Mouse (Mus musculus): ENCODE results near the gene Ttc23.
A peak's percentile ranks its signal among the peaks of the same experiment; 100 is the strongest.

Ttc23 gene

DNA sequence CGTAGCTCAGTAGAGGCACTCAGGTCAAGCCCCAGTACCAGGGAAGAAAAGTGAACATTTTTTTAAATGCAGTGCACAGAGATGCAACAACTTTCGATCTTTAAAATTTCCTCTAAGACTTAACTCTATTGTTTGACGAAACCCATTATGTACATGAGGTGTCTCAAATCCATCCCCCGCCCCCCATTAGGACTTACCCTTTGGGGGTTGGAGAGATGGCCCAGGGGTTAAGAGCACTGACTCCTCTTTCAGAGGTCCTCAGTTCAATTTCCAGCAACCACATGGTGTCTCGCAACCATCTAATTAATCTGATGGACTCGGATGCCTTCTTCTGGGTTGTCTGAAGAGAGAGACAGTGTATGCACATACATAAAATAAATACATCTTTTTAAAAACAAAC, 1.1 kb upstream of the Ttc23 start:
- DNase-seq: no peak

DNA sequence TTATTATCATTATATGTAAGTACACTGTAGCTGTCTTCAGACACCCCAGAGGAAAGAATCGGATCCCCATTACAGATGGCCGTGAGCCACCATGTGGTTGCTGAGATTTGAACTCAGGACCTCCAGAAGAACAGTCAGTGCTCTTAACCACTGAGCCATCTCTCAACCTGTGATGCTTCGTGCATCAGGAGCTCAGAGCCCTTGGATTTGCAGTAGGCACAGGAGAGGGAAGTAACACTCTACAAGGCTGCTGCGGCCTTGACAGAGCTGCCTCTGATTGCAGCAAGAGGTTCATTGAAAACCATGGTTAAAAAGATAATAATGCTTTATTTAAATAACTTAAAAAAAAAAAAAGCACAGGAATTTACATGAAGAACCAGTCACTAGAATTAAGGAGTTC, 1.2 kb downstream of the Ttc23 start:
- no peak for DNase-seq

DNA sequence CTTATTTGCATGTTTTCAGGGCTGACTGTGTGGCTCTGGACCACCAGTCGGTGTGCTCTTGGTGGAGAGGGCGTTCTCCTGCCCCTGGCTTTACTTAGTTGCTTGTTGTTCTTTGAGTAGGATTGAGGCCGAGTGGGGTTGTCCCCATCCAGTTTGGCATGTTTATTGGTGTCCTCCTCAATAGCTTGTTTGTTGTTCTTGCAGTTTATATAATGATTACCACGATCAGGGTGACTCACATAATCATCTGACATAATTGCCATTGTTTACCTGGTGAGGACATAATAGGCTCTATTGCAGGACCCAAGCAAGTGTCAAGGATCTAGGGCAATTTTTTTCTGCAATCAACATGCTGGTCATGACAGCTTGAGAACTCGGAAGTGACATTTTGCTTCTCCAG, 5.0 kb downstream of the Ttc23 start:
- DNase-seq: no peak

DNA sequence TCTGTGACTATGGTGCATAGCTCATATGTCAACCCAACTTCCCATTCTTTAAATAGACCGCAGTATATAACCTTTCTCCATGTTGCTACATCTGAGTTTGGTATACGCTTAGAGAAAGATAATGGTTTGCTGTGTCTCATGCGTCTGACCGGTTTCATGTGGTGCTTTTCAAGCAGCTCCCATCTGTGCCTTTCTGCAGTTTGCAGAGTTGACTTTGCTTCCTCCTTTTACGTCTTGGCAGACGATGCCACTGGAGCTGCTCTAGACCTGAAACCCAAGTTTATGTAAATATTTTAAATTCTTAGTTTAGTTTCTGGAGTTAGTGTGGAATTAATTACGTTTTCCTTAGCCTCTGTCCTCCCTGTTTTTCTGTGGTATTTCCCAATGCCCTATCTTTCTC, 7.5 kb downstream of the Ttc23 start:
- DNase-seq: no peak

DNA sequence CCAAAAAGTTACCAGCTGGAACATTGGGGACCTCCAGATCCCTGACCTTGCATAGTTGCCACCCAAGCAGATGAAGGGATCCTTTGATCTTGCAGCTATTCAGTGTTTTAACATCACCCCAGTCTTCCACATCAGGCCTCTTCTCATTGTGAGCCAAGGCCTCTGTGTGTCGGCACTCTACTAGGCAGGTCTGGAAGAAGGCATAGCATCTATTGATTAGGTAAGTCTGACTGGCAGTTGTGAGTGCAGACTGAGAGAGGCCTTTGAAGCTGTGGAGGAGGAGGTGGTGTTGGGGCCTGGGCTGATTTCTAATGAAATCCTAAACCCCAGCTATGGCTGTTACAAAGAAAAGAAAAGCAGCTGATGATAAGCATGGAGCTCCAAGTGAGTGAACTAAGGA, 8.0 kb downstream of the Ttc23 start:
- DNase-seq: no peak

DNA sequence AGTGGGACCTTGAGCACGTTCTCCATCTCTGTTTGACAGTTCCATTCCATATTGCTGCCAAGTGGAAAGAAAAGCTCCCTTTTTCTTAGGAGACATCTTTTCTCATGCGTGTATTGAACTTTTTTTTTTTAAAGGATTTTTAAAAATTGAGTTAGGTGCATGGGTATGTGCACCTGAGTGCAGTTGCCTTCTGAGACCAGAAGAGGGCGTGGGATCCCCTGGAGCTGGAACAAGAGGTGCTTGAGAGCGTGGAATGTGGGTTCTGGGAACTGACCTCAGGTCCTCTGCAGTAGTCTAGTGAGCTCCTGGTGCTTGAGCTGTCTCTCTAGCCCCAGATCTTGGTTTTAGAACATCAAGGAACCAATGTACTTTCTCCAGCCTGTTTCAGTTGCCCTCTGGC, 10.9 kb downstream of the Ttc23 start:
- no peak for DNase-seq

DNA sequence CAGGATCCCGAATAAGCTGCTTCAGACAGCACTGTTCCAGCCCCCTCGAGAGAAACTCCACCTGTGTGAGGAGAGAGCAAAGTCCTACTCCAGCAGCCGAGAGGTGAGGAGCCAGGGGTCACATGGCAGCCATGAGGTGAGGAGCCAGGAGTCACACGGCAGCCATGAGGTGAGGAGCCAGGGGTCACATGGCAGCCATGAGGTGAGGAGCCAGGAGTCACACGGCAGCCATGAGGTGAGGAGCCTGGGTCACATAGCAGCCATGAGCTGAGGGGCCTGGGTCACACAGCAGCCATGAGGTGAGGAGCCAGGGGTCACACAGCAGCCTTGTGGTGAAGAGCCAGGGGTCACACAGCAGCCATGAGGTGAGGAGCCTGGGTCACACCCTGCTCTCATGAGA, 15.2 kb downstream of the Ttc23 start:
- DNase-seq: no peak

DNA sequence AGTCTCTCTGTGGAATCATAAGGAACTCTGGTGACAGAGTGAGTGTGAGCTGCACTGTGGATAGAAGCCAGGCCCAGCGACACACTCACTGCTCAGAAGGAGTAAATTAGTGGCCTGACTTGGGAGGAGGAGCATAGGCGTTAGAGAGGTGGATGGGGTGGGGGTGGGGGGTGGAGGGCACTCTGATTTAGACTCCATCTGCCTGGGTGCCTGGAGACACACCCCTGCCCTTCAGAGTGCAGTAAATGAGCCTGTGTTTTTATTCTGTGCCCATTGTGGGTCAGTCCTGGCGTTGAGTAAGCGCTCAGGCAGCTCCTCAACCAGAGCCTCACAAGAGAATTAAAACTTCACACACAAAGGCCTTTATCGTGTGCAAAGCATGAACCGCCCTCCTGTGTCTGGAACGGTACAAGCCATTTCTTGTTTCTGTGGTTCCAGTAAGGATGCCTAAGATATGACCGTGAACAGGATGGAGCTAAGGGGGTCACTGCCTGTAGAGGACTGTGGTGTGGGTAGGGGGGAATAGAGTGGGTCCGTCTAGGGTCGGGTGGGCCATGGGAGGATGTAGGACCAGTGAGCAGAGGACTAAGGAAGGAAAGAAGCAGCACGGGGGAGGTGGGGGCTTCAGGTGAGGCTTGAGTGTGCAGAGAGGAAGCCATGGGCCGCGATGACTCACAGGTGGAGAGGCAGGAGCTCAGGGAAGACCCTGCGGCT, 16.9 kb downstream of the Ttc23 start:
- DNase-seq: no peak

DNA sequence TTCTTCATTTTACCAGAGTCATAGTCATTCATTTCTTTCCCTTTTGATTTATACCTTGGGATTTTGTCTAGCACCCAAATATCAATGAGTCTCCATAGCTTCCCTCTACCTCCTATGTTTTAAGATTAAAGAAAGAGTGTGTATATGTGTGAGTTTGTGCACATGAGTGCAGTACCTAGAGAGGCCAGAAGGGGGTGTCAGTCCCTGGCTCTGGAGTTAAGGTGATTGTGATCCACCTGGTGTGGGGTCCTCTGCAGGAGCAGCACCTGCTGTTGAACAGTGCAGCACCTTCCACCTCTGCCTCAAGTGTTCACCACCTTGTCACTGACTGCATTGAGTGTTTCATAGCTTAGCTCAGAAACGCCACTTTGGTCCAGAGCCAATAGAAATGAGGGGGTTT, 23.8 kb downstream of the Ttc23 start:
- no peak for DNase-seq

DNA sequence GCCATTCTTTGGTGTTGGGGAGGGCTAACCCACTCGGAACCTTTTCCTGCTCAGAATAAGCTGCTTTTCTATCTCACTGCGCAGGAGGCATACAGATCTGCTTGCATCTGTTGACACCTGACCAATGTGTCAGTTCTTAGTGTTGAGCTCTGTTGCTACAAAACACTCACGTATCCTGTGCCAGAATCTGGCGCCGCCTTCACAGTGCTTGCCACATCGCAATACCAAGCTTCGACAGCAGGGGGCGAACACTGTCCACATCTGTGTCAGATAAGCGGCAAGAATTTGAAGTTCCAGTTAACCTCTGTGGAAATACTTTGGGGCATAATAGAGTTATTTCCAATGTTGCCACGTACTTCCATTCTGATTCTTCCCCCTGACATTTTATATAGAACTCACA, 25.4 kb downstream of the Ttc23 start:
- peak; percentile 88 for DNase-seq

DNA sequence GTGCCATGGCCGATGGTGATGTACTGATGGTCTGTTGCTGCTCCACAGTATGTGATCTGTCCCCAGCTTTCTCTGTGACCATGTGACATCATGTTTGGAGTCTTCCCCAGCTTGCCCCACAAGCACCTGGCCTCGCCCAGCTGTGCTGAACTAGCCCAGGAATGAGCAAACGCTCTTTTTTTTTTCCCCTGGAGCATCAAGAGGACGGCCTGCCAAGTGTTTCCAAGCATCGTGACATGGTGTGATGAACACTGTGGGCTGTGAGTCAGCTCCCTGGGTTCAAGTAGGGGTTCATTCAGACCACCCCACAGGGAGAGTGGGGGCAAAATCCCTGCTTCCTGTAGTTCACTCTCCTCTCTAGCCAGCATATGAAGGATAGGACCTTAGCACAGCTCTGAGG, 26.4 kb downstream of the Ttc23 start:
- DNase-seq: no peak

DNA sequence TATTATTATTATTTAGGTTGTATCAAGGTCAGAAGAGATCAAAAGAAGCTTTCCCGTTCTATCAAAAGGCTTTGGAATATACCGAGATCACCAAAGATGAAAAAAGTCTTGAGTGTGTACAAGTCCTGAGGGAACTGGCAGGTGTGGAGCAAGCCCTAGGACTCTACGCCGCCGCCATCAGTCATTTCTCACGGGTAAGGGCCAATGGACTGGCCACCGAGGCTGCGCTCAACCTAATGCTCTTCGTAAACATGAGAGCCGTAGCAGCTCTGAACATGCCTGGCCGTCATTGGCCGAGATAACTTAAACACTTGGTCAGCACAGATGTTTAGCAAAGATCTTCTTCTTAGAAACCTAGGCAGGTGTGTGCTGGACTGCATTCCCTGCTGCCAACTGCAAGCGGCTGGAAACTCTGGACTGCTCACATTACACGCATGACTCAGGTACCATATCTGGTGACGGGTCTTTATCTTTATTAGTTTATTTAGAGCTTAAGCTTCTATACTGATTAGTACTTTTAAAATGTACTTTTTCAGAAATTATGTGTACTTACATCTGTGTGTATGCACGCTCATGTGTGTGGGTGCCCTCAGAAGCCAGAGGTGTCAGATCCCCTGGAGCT, 31.8 kb downstream of the Ttc23 start:
- DNase-seq: no peak

DNA sequence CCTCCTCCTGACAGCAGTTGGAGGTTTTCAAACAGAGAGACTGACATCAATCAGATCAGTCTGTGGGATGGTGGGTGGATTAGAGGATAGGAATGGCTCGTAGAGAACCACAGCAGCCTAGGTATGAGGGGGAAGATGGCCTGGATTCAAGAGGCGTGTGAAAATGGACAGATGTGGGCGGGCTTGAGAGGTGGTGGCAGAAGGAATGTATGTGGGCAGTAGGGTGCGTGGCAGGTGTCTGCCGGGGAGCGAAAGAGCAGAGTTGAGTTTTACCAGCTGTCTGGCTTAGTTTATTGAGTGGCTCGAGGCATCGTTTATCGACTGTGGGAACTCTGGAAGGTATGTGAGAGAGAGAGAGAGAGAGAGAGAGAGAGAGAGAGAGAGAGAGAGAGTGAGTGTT, 33.9 kb downstream of the Ttc23 start:
- no peak for DNase-seq

DNA sequence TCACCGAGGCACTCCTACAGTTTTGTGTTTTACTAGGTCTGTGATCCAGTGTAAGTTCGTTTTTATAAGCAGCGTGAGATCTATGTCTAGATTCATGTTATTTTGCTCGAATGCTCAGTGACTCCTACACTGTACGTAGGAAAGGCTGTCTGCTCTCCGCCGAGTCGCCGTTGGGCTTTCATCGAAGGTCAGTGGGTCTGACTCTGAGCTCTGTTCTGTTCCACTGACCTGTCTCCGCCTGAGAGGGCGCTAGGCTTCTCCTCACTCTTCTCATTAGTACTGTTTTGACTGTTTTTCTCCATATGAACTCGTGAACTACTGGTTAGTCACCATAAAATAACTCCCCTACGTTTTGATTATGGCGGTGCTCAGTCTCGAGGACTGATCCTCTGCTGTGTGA, 35.8 kb downstream of the Ttc23 start:
- DNase-seq: no peak

DNA sequence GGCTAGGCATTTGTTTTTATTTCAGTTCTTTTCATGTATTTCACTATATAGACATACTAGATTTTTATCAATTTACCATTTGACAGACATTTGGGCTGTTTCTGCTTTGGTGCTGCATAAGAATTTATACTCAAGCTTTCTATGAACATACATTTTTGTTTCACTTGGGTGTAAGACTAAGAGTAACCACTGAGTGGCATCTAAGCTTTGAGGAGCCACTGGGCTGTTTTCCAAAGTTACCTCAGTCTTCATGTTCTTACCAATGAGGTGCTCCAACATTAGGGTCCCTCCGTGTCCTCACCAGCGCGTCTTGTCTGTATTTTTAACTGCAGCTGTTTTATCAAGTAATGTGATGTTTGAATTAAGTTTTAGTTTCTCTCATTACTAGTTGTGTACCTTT, 39.3 kb downstream of the Ttc23 start:
- no peak for DNase-seq

DNA sequence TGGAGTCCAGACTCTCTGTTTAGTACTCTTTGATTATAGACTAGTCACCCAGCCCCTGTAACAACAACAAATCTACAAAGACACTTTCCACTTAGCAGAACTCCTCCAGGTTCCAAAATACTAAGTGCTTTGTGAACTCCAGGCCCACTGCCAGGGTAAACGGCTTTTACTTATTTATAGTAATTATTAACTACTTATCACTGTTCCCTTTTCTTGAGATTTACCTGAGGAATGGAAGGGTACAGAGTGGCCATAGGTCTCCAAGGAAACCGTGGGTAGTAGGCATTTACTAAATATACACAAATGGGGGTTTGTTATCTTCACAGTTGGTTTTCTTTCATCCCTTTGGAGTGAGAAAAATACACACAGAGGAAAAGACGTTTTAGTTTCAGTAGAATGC, 41.1 kb downstream of the Ttc23 start:
- DNase-seq: no peak

DNA sequence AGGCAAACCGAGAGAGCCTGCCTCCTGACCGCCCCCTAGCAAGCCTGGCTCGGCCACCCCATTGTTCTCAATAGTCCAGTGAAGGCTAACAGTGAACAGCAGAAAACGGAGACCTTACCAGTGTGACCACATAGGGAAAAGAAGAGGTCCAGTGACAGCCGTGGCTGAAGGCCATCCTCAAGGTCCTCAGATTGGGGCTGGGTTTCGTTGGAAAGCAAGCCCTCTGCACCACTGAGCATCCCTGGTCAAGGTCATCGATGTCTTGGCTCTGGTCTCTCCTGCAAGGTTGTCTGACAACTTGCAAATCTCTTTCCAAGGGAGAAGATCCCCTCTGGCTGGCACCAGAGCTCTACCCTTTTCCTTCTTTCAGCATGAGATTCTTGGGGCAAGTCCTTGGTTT, 42.6 kb downstream of the Ttc23 start:
- DNase-seq: no peak

DNA sequence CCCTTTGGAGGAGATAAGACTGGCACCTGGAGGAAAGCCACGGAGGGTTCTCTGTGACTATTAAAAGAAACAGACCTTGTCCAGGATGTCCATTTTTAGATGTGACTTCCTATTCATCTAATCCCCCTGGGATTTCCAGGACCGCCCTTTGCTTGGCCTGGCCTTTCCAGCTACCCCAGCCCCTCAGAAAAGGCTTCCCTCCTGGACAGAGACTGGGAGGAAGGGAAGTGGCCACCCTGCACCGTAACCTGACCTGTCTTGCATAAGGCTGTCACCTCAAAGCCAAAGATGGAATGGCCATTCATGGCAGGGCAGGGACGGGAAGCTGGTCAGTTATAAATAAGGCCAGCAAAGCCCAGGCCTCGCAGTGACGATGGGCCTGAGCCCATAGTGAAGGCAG, 43.8 kb downstream of the Ttc23 start:
- no peak for DNase-seq

DNA sequence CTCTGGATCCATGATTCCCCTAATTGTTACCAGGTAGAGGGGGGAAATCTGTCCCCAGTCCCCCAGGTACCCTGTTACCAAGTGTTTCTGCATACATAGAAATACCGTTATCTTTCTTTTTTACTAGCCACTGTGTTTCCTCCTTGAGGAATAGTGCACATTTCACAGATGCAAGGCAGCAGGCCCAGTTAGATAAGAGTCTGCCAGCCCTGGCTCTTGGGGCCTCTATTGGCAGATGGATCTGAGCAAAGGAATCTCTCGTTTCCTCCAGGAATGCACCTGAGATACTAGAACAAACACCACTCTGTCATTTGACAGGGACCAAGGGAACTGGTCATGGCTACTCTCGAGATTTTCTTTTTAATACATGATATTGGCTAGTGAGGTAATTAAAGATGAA, 44.9 kb downstream of the Ttc23 start:
- DNase-seq: no peak

DNA sequence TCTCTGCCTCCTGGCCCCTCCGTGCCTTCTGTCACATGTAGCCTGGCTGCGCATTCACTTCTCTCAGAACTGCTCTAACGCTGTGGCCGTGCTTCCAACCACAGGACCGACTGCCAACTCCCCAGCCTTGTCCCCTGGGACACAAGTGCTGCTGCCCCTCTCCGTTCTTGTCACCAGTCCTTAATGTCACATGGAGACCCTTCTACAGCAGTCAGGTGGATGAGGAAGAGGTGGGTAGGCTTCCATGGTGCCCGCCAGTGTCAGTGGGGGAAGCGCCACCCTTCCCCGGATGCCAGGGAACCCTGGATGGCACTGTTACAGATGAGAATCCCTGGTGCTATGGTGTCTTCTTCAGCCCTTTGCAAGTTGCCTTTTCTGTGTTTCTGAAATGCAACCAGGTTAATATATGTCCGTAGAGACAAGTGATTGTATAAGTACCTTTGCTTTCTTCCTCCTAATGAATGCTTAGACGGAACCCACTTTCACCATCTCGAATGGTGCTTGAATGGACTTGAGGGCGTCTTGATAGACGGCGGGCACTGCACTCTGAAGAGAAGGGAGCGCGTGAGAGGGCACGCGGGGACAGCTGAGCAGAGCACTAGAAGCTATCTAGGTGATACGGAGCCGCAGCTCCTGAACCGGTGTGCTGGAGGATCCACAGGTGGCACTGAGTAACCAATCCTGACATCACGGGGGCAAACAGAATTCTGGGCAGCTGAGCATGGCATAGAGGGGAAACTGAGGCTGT, 45.8 kb downstream of the Ttc23 start:
- DNase-seq: no peak

DNA sequence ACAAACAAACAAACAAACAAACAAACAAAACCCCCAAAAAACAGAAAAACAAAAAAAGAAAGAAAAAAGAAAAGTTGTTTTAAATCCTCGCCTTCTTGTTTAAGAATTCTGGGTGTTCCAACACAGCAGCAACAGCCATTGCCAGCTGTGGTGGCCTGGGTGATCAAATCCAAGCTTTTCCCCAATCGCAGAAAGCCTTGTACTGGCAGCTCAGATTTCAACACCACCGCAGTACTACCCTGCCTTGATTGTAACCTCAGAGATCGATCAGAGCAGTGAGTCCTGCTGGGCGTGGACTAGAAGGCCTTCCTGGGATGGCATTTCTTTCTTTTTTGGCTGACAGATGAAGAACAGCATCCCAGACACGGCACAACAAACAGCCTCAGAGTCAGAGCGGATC, 48.7 kb downstream of the Ttc23 start:
- no peak for DNase-seq

DNA sequence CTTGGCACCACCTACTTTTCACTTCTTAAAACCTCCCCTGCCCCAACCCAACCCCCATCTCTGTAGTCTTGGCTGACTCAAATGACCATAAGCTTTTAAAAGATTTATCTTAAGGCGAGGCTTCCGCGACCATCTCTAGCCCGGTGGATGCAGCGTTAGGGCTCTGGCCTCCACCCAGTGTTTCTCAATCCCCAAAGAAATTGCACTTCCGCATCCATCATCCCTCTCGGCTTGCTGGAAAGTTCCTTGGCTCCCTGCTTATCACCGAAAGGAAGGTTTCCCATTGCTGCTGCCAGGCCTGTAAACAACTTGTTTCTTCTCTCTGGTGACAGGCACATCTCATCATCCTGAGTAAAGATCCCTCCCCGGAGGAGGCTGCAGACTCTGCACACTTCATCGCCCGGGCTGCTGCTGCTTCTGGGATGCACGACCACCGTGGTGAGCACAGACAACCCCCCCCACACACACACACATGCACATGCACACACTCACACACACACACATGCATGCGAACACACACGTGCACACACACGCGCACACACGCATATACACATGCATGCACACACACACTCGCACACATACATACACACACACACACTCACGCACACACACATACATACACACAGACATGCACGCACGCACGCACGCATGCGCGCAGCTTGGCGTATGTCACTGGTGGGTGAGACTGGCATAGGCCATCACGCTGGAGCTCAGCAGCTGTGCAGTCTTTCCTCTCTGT, 50.9 kb downstream of the Ttc23 start:
- DNase-seq: no peak

DNA sequence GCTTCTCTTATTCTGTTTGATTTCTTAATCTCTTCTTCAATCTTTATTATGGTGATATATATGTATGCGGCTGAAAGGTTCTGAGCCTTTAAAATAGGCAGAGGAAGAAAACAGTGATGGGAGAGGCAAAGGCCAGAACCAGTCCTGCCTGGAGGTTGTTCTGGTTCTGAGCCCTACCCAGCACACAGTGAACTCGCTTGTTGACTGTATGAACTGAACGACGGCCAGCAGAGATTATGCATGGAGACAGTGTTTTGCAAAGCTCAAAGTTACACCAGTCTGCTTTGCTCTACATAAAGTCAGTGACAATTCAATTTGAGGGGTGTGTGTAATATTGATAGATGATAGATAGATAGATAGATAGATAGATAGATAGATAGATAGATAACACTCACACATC, 52.1 kb downstream of the Ttc23 start:
- DNase-seq: no peak

DNA sequence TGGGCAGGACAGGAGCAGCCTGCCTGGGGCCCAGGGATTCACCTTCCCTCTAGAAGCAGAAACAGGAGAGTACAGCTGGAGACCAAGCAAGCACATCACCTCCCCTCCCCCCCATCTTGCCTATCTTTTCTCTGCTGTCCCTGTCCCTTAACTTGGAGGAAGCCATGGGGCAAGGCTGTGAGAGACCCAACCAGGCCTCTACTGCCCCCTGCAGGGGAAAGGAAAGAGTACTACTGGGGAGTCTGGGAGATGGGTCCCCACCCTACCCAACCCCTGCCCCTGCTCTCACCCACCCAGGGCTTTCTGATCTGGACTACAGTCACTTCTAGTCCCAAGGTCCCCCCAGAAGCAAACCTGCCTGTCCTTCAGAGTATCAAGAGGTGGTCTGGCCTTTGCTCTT, 53.6 kb downstream of the Ttc23 start:
- peak; percentile 39 for DNase-seq

Measured in thymus, postnatal 25 days (tissue).